Mouse (Mus musculus) spleen, adult 2 months (tissue): ENCODE results near the gene Gmcl1.

Experiments used
- CTCF ChIP-seq: fragments of 200-500 bp; IDR thresholded peaks from 2 replicates; pipeline ENCODE4 v1.5.1; 2011; ENCODE audit warnings: mild to moderate bottlenecking, inconsistent platforms; ENCODE audit not compliant: insufficient read depth, insufficient read length, insufficient replicate concordance; ENCODE audit errors: extremely low read depth
- POLR2A ChIP-seq: fragments of 200-500 bp; IDR thresholded peaks from 2 replicates; pipeline ENCODE4 v1.6.1; 2011; ENCODE audit warnings: low read depth, low read length, inconsistent platforms

DNA sequence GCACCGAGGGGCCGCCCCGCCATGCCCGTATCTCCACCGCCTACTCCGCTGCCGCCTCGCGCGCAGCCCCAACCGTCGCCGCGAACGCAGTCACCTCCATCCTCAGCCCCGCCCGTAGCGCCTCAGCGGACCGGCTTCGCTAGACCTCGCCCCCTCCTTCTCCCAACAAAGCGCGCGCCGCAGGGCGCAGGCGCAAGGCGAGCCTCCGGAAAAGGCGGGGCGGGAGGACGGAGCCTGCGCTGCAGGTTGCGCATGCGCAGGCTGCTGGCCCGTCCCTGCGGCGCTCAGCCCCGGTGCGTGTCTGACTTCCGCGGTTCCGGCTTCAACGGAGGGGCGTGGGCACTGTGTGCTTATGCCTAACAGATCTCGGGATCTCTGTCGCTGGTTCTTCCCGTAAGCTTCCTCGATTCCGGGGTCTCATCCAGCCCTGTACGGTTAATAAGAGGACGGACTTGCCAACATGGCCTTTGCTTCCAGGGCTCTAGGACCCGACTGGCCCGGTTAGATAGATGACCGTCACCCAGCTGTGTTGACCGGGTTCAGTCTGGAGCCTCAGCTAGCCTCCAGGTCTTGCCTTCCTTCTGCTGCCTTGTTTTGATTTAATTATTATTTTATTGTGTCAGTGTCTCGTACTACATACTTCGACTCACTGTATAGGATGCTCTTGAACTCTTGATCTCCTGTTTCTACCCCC is at the start of gene Gmcl1:
- TF ChIP-seq CTCF (no peak), POLR2A (no peak; the same call in 1 of the 2 replicates)
